Mouse (Mus musculus) lung, embryonic 16.5 days (tissue): ENCODE results near the gene Ccdc149. TPM values are rescaled to one million over a fixed set of nuclear protein-coding genes. Genes with fewer than 3 reads are reported as not detected.
A peak's percentile ranks its signal among the peaks of the same experiment; 100 is the strongest.

Source experiments
- ATAC-seq: fragments of 200-750 bp; cut with Nextera tagmentation; 2 replicates; pipeline ENCODE4 v1.8.0; 2017; ENCODE audit warnings: low read depth, mild to moderate bottlenecking, moderate library complexity
- H3K27ac ChIP-seq: fragments of 300-500 bp; sonication (generic); 2 replicates; pipeline ENCODE4 v1.5.1; 2014; ENCODE audit warnings: mild to moderate bottlenecking, control low read depth, low read length
- H3K27me3 ChIP-seq: fragments of 300-500 bp; sonication (generic); 2 replicates; pipeline ENCODE4 v1.6.1; 2014; ENCODE audit warnings: low read depth, low read length, mixed read lengths; ENCODE audit not compliant: control insufficient read depth, insufficient read depth
- H3K36me3 ChIP-seq: fragments of 300-500 bp; sonication (generic); 2 replicates; pipeline ENCODE4 v1.6.1; 2014; ENCODE audit warnings: low read length; ENCODE audit not compliant: control insufficient read depth, insufficient read depth
- H3K4me1 ChIP-seq: fragments of 300-500 bp; sonication (generic); replicated peaks from 2 replicates; pipeline ENCODE4 v1.6.1; 2014; ENCODE audit warnings: low read length, mixed read lengths; ENCODE audit not compliant: control insufficient read depth, insufficient read depth
- H3K4me2 ChIP-seq: fragments of 300-500 bp; sonication (generic); 2 replicates; pipeline ENCODE4 v1.6.1; 2014; ENCODE audit warnings: low read depth, low read length, control low read depth
- H3K4me3 ChIP-seq: fragments of 300-500 bp; sonication (generic); 2 replicates; pipeline ENCODE4 v1.5.1; 2014; ENCODE audit warnings: mild to moderate bottlenecking, low read length, control low read depth
- H3K9ac ChIP-seq: fragments of 300-500 bp; sonication (generic); 2 replicates; pipeline ENCODE4 v1.6.1; 2014; ENCODE audit warnings: low read length, control low read depth
- H3K9me3 ChIP-seq: fragments of 300-500 bp; sonication (generic); 2 replicates; pipeline ENCODE4 v1.6.1; 2016; ENCODE audit warnings: low read length; ENCODE audit not compliant: control insufficient read depth
- WGBS: fragments of 180-500 bp; shearing (Covaris S2); extraction: QIAGEN DNeasy Blood & Tissue Kit; methylation state at CpG from one replicate; pipeline ENCODE4 v1.1.7; 2014; 5-methylcytosine and 5-hydroxymethylcytosine counted together
- polyA plus RNA-seq: library from polyadenylated mRNA; unstranded; fragments of >200 nt; fragmentation: Nextera tagmentation; extraction: Ambion mirVana; gene quantifications from 2 replicates; pipeline ENCODE4 v1.2.1, GENCODE M21; 2015

Gene Ccdc149
- polyA plus RNA-seq, 1 experiment from 2014 or later: 2.7 TPM

- Histone ChIP-seq H3K36me3 (no peaks in the 10 kb centered on the region), H3K4me1 (peaks cover 8% of the 10 kb centered on the region), H3K4me3 (no peak overlapping the region), H3K27me3 (no peaks in the 10 kb centered on the region), H3K27ac (no peak overlapping the region), H3K9ac (no peak overlapping the region), H3K4me2 (no peak overlapping the region), H3K9me3 (no peaks in the 10 kb centered on the region)
- no peak for ATAC-seq
- 56% methylated on average over 9 of the region's 9 CpGs for WGBS
These were observed 114.1 kb downstream of the Ccdc149 start for GRCm38 (mm10) chr5:52357175-52357754.

- Histone ChIP-seq H3K4me3 (no peak overlapping the region), H3K9ac (no peak overlapping the region), H3K9me3 (no peaks in the 10 kb centered on the region), H3K4me2 (no peak overlapping the region), H3K27ac (no peak overlapping the region), H3K4me1 (peaks cover 8% of the 10 kb centered on the region), H3K27me3 (no peaks in the 10 kb centered on the region), H3K36me3 (no peaks in the 10 kb centered on the region)
- no peak for ATAC-seq
- 69% methylated on average over 7 of the region's 7 CpGs for WGBS
These were observed 115.7 kb downstream of the Ccdc149 start for GRCm38 (mm10) chr5:52355612-52356011.

GRCm38 (mm10) chr5:52354441-52354840 lies 116.9 kb downstream of the Ccdc149 start:
- Histone ChIP-seq H3K27ac (no peak overlapping the region), H3K4me2 (no peak overlapping the region), H3K4me3 (no peak overlapping the region), H3K9me3 (no peaks in the 10 kb centered on the region), H3K27me3 (no peaks in the 10 kb centered on the region), H3K36me3 (no peaks in the 10 kb centered on the region), H3K4me1 (no peaks in the 10 kb centered on the region), H3K9ac (no peak overlapping the region)
- peak; percentile 68 for ATAC-seq
- 33% methylated on average over 4 of the region's 4 CpGs for WGBS

DNA sequence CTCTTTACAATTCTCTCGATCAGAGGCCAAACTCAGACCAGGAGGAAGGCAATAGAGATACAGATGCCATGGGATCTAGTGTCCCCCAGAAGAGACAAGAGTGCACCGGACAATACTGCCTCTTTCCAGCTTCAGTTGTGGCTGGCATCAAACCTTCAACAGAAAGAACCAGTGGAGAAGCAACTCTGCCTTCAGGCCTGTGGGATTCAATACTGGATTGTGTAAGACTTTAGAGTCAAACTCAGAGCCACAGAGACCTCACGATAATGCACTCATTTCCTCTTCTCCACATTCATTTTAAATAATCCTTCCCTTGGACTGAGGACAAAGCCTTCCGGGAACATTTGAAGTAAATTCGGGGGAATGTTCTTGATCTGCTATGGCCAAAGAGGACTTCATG lies 118.6 kb downstream of the Ccdc149 start:
- Histone ChIP-seq H3K27me3 (no peaks in the 10 kb centered on the region), H3K4me2 (no peak overlapping the region), H3K27ac (no peak overlapping the region), H3K4me3 (no peak overlapping the region), H3K9me3 (no peaks in the 10 kb centered on the region), H3K4me1 (no peaks in the 10 kb centered on the region), H3K36me3 (no peaks in the 10 kb centered on the region), H3K9ac (no peak overlapping the region)
- WGBS: 66% methylated on average over 5 of the region's 5 CpGs
- no peak for ATAC-seq

DNA sequence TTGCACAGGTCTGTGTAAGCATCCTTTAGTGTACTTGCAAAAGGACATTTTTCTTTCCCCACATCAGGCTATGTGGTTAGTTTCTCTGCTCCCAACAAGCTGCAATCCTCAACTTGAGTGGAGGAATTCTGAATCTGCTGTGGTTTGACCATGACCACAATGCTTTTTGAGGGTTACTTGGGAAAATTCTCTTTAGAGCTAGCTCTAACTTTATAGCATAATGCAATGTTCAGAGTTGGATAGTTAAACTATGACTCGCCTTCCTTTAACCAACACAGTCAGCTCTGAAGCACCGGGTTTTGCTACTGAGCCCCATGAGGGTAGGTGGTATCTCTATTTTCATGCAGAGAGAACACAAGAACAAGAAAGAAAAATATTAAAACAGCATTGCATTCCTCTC lies 119.8 kb downstream of the Ccdc149 start:
- 94% methylated on average over 2 of the region's 2 CpGs for WGBS
- Histone ChIP-seq H3K9ac (no peak overlapping the region), H3K4me1 (no peaks in the 10 kb centered on the region), H3K4me3 (no peak overlapping the region), H3K27me3 (no peaks in the 10 kb centered on the region), H3K36me3 (no peaks in the 10 kb centered on the region), H3K9me3 (no peaks in the 10 kb centered on the region), H3K4me2 (no peak overlapping the region), H3K27ac (no peak overlapping the region)
- no peak for ATAC-seq

GRCm38 (mm10) chr5:52350451-52350850 lies 120.9 kb downstream of the Ccdc149 start:
- H3K4me1 ChIP-seq: no peaks in the 10 kb centered on the region
- no peaks in the 10 kb centered on the region for H3K9me3 ChIP-seq
- H3K27ac ChIP-seq: no peak overlapping the region
- 60% methylated on average over 2 of the region's 2 CpGs for WGBS
- no peak overlapping the region for H3K4me3 ChIP-seq
- H3K9ac ChIP-seq: no peak overlapping the region
- no peaks in the 10 kb centered on the region for H3K27me3 ChIP-seq
- no peak for ATAC-seq
- no peak overlapping the region for H3K4me2 ChIP-seq
- H3K36me3 ChIP-seq: no peaks in the 10 kb centered on the region

GRCm38 (mm10) chr5:52346890-52347289 lies 124.4 kb downstream of the Ccdc149 start:
- H3K27ac ChIP-seq: no peak overlapping the region
- no peaks in the 10 kb centered on the region for H3K27me3 ChIP-seq
- H3K4me1 ChIP-seq: no peaks in the 10 kb centered on the region
- no peak overlapping the region for H3K4me3 ChIP-seq
- H3K4me2 ChIP-seq: no peak overlapping the region
- no peak for ATAC-seq
- no peaks in the 10 kb centered on the region for H3K9me3 ChIP-seq
- no peak overlapping the region for H3K9ac ChIP-seq
- H3K36me3 ChIP-seq: no peaks in the 10 kb centered on the region
- 33% methylated on average over 2 of the region's 2 CpGs for WGBS

- 69% methylated on average over 2 of the region's 2 CpGs for WGBS
- no peak for ATAC-seq
- Histone ChIP-seq H3K4me2 (no peak overlapping the region), H3K9ac (no peak overlapping the region), H3K9me3 (no peaks in the 10 kb centered on the region), H3K27me3 (no peaks in the 10 kb centered on the region), H3K4me3 (no peak overlapping the region), H3K4me1 (0 out of 2 replicates have a peak, but pooled peaks cover 4% of the 10 kb centered on the region), H3K27ac (no peak overlapping the region), H3K36me3 (no peaks in the 10 kb centered on the region)
These were observed 132.2 kb downstream of the Ccdc149 start for GRCm38 (mm10) chr5:52339134-52339533.

DNA sequence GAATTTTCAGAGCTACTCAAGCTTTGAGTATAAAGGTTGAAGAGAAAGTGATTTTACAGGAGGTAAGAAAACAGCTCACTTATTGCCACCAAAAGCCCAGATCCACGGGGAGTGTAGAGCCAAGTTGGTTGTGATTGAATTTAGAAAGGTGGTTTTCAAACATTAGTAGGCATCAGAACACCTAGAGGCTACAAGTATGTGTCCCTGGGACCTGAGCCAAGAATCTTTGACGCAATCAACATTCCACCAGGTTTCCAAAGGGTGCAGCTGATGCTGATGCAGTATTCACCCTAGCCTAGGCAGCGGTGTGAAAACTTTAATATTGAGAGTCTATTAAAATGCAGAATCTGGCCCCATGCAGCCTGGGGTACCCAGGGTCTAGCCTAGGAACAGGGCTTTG lies 135.7 kb downstream of the Ccdc149 start:
- Histone ChIP-seq H3K27ac (no peak overlapping the region), H3K36me3 (no peaks in the 10 kb centered on the region), H3K9me3 (no peaks in the 10 kb centered on the region), H3K9ac (no peak overlapping the region), H3K27me3 (no peaks in the 10 kb centered on the region), H3K4me3 (no peak overlapping the region), H3K4me2 (no peak overlapping the region), H3K4me1 (0 out of 2 replicates have a peak, but pooled peaks cover 4% of the 10 kb centered on the region)
- ATAC-seq: peak; percentile 26; the same call in 1 of the 2 replicates
- 44% methylated on average over 3 of the region's 3 CpGs for WGBS

DNA sequence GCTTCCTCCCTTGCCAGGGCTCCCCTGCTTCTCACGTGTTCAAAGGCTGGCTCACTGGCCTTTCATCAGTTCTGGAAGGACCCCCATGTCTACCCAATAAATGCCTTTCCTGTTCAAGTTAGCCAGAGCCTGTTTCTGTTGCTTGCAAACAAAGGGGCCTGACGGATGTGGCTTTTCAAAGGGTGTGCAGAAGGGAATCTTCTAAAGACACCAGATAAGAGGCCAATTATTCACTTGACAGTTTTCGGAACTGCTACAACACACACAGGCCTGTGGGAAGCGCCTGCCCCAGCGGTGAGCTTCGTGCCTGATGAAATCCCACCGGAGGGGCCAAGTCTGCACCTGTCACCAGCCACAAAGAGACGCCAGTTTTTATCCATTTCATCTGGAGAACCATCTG lies 139.2 kb downstream of the Ccdc149 start:
- 27% methylated on average over 8 of the region's 8 CpGs for WGBS
- Histone ChIP-seq H3K4me2 (no peak overlapping the region), H3K9ac (no peak overlapping the region), H3K4me1 (0 out of 2 replicates have a peak, but pooled peaks cover 4% of the 10 kb centered on the region), H3K4me3 (no peak overlapping the region), H3K36me3 (no peaks in the 10 kb centered on the region), H3K27me3 (no peaks in the 10 kb centered on the region), H3K9me3 (no peaks in the 10 kb centered on the region), H3K27ac (no peak overlapping the region)
- ATAC-seq: no peak
